Mouse (Mus musculus) embryonic fibroblast, embryonic 13.5 days (primary cell): Measurements from ENCODE around the gene Smarca4.

ENCODE experiments used
- CTCF ChIP-seq: IDR thresholded peaks from 2 replicates; pipeline ENCODE4 v1.5.1; 2011; ENCODE audit warnings: mild to moderate bottlenecking, control low read depth, low read length, moderate library complexity, borderline replicate concordance; ENCODE audit not compliant: insufficient read depth
- POLR2A ChIP-seq: IDR thresholded peaks from 2 replicates; pipeline ENCODE4 v1.6.1; 2011; ENCODE audit warnings: low read depth, mild to moderate bottlenecking, control low read depth, low read length, moderate library complexity

DNA sequence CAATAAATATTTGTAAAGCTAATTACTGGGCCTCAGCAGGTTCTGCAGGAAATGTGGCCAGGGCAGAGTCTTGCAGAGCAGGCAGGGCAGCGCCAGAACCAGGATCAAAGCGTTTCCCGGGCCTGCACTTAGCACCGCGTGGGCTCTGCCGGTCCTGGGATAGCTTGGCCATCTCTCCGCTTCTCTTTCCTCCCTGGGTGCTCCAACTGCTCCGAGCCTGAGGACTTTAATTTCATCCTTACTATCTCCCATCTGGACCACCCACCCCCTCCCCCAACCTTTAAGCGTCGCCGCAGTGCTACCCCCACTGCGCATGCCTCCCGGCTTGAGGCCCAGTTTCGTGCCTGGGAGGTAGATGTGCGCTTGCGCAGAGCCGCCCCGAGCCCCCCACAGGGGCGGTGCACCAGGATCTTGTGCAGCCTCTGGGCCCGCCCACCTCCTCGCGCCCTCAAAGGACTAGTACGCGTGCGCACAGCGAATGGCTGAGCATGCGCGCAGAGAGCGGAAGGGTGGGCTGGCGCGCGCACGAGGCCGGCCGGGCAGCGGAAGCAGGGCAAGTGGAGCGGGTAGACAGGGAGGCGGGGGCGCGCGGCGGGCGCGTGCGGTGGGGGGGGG, at the start of gene Smarca4:
- TF ChIP-seq CTCF (no peak), POLR2A (peak; percentile 90)
